Mouse (Mus musculus) embryonic facial prominence, embryonic 14.5 days (tissue): Measurements from ENCODE around the gene Ifng. TPM values are rescaled to one million over a fixed set of nuclear protein-coding genes. Genes with fewer than 3 reads are reported as not detected.
"Not testable (repeated sequence)": the region's sequence is repeated elsewhere in the genome, so short reads cannot be mapped to it uniquely, and the experiment has no call there.

ENCODE experiments used
- ATAC-seq: fragments of 200-750 bp; cut with Nextera tagmentation; 2 replicates; pipeline ENCODE4 v1.8.0; 2017; ENCODE audit warnings: low read depth, moderate number of reproducible peaks, moderate TSS enrichment
- DNase-seq: peaks from one replicate; pipeline ENCODE4 v3.0.0-alpha.2; 2015; ENCODE audit warnings: low spot score
- H3K27ac ChIP-seq: fragments of 300-500 bp; sonication (generic); replicated peaks from 2 replicates; pipeline ENCODE4 v1.5.1; 2014; ENCODE audit warnings: low read depth, mild to moderate bottlenecking, low read length, moderate library complexity
- H3K27me3 ChIP-seq: fragments of 300-500 bp; sonication (generic); replicated peaks from 2 replicates; pipeline ENCODE4 v1.6.1; 2014; ENCODE audit warnings: low read length; ENCODE audit not compliant: control insufficient read depth, insufficient read depth
- H3K36me3 ChIP-seq: fragments of 300-500 bp; sonication (generic); 2 replicates; pipeline ENCODE4 v1.6.1; 2014; ENCODE audit warnings: low read length, mixed read lengths; ENCODE audit not compliant: control insufficient read depth, insufficient read depth
- H3K4me1 ChIP-seq: fragments of 300-500 bp; sonication (generic); 2 replicates; pipeline ENCODE4 v1.6.1; 2014; ENCODE audit warnings: antibody characterized with exemption, low read length; ENCODE audit not compliant: control insufficient read depth, insufficient read depth
- H3K4me2 ChIP-seq: fragments of 300-500 bp; sonication (generic); 2 replicates; pipeline ENCODE4 v1.6.1; 2014; ENCODE audit warnings: low read depth, mild to moderate bottlenecking, low read length, moderate library complexity, mixed read lengths
- H3K4me3 ChIP-seq: fragments of 300-500 bp; sonication (generic); 2 replicates; pipeline ENCODE4 v1.5.1; 2014; ENCODE audit warnings: low read depth, mild to moderate bottlenecking, low read length
- H3K9ac ChIP-seq: fragments of 300-500 bp; sonication (generic); 2 replicates; pipeline ENCODE4 v1.6.1; 2014; ENCODE audit warnings: low read depth, mild to moderate bottlenecking, low read length, moderate library complexity, mixed read lengths
- H3K9me3 ChIP-seq: fragments of 300-500 bp; sonication (generic); 2 replicates; pipeline ENCODE4 v1.6.1; 2016; ENCODE audit warnings: low read length; ENCODE audit not compliant: control insufficient read depth
- WGBS: fragments of 180-500 bp; shearing (Covaris S2); extraction: QIAGEN DNeasy Blood & Tissue Kit; methylation state at CpG from one replicate; pipeline ENCODE4 v1.1.7; 2014; 5-methylcytosine and 5-hydroxymethylcytosine counted together
- polyA plus RNA-seq: library from polyadenylated mRNA; unstranded; fragments of >200 nt; fragmentation: Nextera tagmentation; extraction: Ambion mirVana; gene quantifications from 2 replicates; pipeline ENCODE4 v1.2.1, GENCODE M21; 2014

The Ifng gene
- polyA plus RNA-seq, 1 experiment from 2014 or later, result not detected

GRCm38 (mm10) chr10:118470296-118470957, 29.6 kb downstream of the Ifng start:
- no peak overlapping the region for H3K4me3 ChIP-seq
- H3K36me3 ChIP-seq, result no peaks in the 10 kb centered on the region
- DNase-seq (no peak), ATAC-seq (no peak)
- H3K4me2 ChIP-seq, result no peak overlapping the region
- H3K9me3 ChIP-seq, result no peaks in the 10 kb centered on the region
- H3K4me1 ChIP-seq, result no peaks in the 10 kb centered on the region
- WGBS, result 64% methylated on average over 13 of the region's 13 CpGs
- H3K9ac ChIP-seq, result no peak overlapping the region
- no peak overlapping the region for H3K27ac ChIP-seq
- no peaks in the 10 kb centered on the region for H3K27me3 ChIP-seq

- not testable (repeated sequence) for H3K27me3 ChIP-seq, H3K9me3 ChIP-seq, H3K4me1 ChIP-seq, H3K27ac ChIP-seq, H3K4me2 ChIP-seq, H3K9ac ChIP-seq, H3K4me3 ChIP-seq, H3K36me3 ChIP-seq, DNase-seq, ATAC-seq
- WGBS, result 81% methylated on average over 1 of the region's 1 CpGs
Measured at GRCm38 (mm10) chr10:118472846-118473245, 32.0 kb downstream of the Ifng start.

- ATAC-seq, result no peak
- no peak for DNase-seq
- Histone ChIP-seq H3K36me3 (no peaks in the 10 kb centered on the region), H3K4me1 (no peaks in the 10 kb centered on the region), H3K27me3 (no peaks in the 10 kb centered on the region), H3K4me3 (no peak overlapping the region), H3K9ac (no peak overlapping the region), H3K9me3 (no peaks in the 10 kb centered on the region), H3K4me2 (no peak overlapping the region), H3K27ac (no peak overlapping the region)
- 89% methylated on average over 2 of the region's 2 CpGs for WGBS
Measured at GRCm38 (mm10) chr10:118476696-118477095, 35.9 kb downstream of the Ifng start.

- ATAC-seq (no peak), DNase-seq (no peak)
- H3K27ac ChIP-seq, result no peak overlapping the region
- H3K9ac ChIP-seq, result no peak overlapping the region
- no peak overlapping the region for H3K4me3 ChIP-seq
- 78% methylated on average over 2 of the region's 2 CpGs for WGBS
- no peaks in the 10 kb centered on the region for H3K27me3 ChIP-seq
- no peaks in the 10 kb centered on the region for H3K36me3 ChIP-seq
- H3K9me3 ChIP-seq, result no peaks in the 10 kb centered on the region
- H3K4me2 ChIP-seq, result no peak overlapping the region
- no peaks in the 10 kb centered on the region for H3K4me1 ChIP-seq
Measured at GRCm38 (mm10) chr10:118477297-118477696, 36.5 kb downstream of the Ifng start.

- ATAC-seq, result no peak
- WGBS, result 53% methylated on average over 4 of the region's 4 CpGs
- no peak for DNase-seq
Measured at GRCm38 (mm10) chr10:118479244-118479643, 38.4 kb downstream of the Ifng start.

GRCm38 (mm10) chr10:118480118-118480517, 39.3 kb downstream of the Ifng start:
- ATAC-seq, result no peak

More at GRCm38 (mm10) chr10:118479244-118479643, 38.4 kb downstream of the Ifng start:
- H3K27ac ChIP-seq, result no peak overlapping the region
- H3K4me2 ChIP-seq, result no peak overlapping the region
- H3K4me1 ChIP-seq, result no peaks in the 10 kb centered on the region
- no peak overlapping the region for H3K4me3 ChIP-seq
- no peaks in the 10 kb centered on the region for H3K9me3 ChIP-seq
- no peaks in the 10 kb centered on the region for H3K36me3 ChIP-seq
- H3K9ac ChIP-seq, result no peak overlapping the region
- no peaks in the 10 kb centered on the region for H3K27me3 ChIP-seq

GRCm38 (mm10) chr10:118480793-118481192, 39.9 kb downstream of the Ifng start:
- Histone ChIP-seq H3K9me3 (no peaks in the 10 kb centered on the region), H3K9ac (no peak overlapping the region), H3K27me3 (no peaks in the 10 kb centered on the region), H3K27ac (no peak overlapping the region), H3K4me2 (no peak overlapping the region), H3K4me3 (no peak overlapping the region), H3K4me1 (no peaks in the 10 kb centered on the region), H3K36me3 (no peaks in the 10 kb centered on the region)
- no peak for DNase-seq
- no peak for ATAC-seq
- WGBS, result 84% methylated on average over 7 of the region's 7 CpGs

More at GRCm38 (mm10) chr10:118480118-118480517, 39.3 kb downstream of the Ifng start:
- H3K9me3 ChIP-seq, result no peaks in the 10 kb centered on the region
- no peaks in the 10 kb centered on the region for H3K36me3 ChIP-seq
- no peaks in the 10 kb centered on the region for H3K27me3 ChIP-seq
- 96% methylated on average over 5 of the region's 5 CpGs for WGBS
- no peak overlapping the region for H3K4me3 ChIP-seq
- no peak overlapping the region for H3K4me2 ChIP-seq
- no peaks in the 10 kb centered on the region for H3K4me1 ChIP-seq
- no peak for DNase-seq
- no peak overlapping the region for H3K27ac ChIP-seq
- no peak overlapping the region for H3K9ac ChIP-seq

GRCm38 (mm10) chr10:118494109-118494508, 53.3 kb downstream of the Ifng start:
- H3K36me3 ChIP-seq, result no peaks in the 10 kb centered on the region
- no peaks in the 10 kb centered on the region for H3K9me3 ChIP-seq
- H3K4me1 ChIP-seq, result no peaks in the 10 kb centered on the region
- H3K9ac ChIP-seq, result no peak overlapping the region
- WGBS, result 48% methylated on average over 1 of the region's 1 CpGs
- no peak overlapping the region for H3K4me3 ChIP-seq
- H3K27ac ChIP-seq, result no peak overlapping the region
- DNase-seq (no peak), ATAC-seq (no peak)
- H3K27me3 ChIP-seq, result no peaks in the 10 kb centered on the region
- no peak overlapping the region for H3K4me2 ChIP-seq

GRCm38 (mm10) chr10:118495362-118495761, 54.5 kb downstream of the Ifng start:
- DNase-seq, result no peak
- no peaks in the 10 kb centered on the region for H3K36me3 ChIP-seq
- H3K4me2 ChIP-seq, result no peak overlapping the region
- H3K9me3 ChIP-seq, result no peaks in the 10 kb centered on the region
- H3K27me3 ChIP-seq, result no peaks in the 10 kb centered on the region
- H3K4me3 ChIP-seq, result no peak overlapping the region
- H3K4me1 ChIP-seq, result no peaks in the 10 kb centered on the region
- no peak overlapping the region for H3K9ac ChIP-seq
- no peak for ATAC-seq
- no peak overlapping the region for H3K27ac ChIP-seq
- WGBS, result 69% methylated on average over 1 of the region's 1 CpGs
